Mouse (Mus musculus) CD4-positive naive resting alpha-beta T cell, adult 76 days (primary cell): ENCODE measurements around the gene Neil1. TPM values are rescaled to one million over a fixed set of nuclear protein-coding genes. Genes with fewer than 3 reads are reported as not detected.

Experiments used
- total RNA-seq: library from RNA; stranded (reverse); gene quantifications from one replicate; pipeline ENCODE4 v1.2.4, GENCODE M21; 2023

Neil1 gene
- total RNA-seq, result 53.8 TPM

DNA sequence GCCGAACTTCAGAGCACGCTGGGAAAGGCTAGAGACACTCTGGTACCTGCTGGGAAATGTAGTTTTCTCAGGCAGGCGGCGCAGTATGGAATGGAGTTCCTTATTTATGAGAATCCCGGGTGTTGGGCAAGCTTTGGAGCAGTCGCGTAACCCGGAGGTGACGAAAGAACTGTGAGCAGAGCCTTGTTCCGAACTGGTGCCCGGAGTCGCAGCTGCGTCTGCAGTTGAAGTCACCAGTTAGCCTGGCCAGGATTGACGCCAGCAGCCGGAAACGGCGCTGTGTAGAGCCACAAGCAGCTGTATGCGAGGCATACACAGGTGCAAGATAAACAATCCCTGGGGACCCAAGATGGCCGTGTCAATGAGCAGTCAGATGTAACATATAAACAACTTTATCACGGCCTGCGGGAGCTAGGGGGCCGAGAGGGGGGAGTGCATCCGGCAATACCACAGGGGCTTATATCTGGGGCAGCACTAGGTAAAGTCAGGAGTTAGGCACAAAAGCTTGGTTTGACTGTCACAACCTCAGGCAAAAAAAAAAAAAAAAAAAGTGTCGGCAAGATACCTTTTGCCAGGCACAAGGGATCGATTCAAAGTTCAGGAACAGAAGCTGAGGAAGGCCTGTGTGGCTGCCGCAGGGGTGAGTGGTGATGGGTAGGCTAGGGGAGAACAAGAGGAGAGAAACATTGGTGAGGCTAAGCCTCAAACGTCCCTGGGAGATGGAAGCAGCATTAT is at the start of gene Neil1:
TSS of gene Neil1 (minus strand) at position 162 of the 735 bp plus-strand sequence.

DNA sequence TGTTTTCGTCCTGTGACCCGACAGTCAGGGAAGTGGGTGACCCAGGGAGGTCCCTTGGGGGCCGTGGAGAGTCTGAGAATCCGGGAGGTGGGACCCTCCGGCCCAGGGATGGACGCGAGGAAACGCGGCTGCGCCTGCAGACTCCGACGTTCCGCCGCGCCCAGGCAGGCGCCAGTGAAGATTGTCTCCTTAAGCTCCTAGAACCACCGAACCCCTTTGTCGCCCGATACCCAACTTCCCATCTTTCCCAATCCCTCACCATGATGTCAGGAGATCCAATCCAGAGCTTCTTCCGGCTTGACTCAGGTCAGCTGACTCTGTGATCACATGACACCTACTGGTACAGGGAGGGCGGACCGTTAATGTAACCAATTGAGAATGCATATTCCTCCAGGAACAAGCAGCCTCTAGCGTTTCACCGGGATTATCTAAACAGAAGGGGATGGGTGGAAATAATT is 9.9 kb upstream of the Neil1 start, which contains the start of gene Commd4:
TSS of gene Commd4 (minus strand) at position 319 of the 458 bp plus-strand sequence.

DNA sequence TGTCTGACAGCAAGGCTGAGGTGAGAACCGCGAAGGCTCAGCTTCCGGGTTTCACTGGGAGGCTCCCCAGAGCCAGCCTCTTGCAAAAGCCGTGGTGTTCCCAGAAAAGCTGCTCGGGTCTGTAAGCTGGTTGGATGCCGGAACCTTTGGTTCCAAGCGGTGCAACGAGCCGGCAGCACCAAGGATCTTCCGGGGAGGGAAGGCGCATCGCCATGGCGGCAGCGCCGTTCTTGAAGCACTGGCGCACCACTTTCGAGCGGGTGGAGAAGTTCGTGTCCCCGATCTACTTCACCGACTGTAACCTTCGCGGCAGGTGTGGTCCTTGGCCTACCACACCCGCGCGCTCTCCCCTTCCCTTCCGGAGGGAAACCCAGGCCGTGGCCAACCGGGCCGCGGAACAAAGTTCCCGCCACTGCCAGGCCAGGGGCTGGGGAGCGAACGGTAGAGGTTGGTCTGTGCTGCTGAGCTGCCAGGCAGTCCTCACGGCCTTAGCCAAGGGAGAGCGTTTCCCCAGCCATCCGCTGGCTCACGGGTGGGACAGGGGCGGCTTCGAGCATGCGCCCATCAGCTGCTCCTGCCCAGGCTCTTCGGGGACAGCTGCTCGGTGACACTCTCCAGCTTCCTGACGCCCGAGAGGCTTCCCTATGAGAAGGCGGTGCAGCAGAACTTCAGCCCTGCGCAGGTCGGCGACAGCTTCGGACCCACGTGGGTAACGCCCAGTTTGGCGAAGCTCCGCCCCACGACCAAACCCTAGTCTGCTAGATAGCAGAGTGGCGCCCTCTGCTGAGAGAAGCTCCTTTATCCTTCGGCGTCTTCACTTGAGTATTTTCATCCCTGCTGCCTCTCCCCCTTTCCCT is 17.3 kb downstream of the Neil1 start, which contains the start of gene Man2c1:
TSS of gene Man2c1 (plus strand) at position 114 of the 857 bp plus-strand sequence.

Other genes starting within 250 kb of the Neil1 start
- gene Snx33, start 219.9 kb downstream of the Neil1 start, total RNA-seq, result 13.7 TPM
- 87.0 TPM for gene Imp3, start 210.8 kb downstream of the Neil1 start, total RNA-seq
- 5.9 TPM for gene Snupn, start 197.4 kb downstream of the Neil1 start, total RNA-seq
- 14.2 TPM for gene Ptpn9, start 153.4 kb downstream of the Neil1 start, total RNA-seq
- 96.6 TPM for gene Sin3a, start 76.3 kb downstream of the Neil1 start, total RNA-seq
- gene Man2c1, start 17.6 kb downstream of the Neil1 start, total RNA-seq, result 189 TPM
- gene Commd4, start 10.0 kb upstream of the Neil1 start, total RNA-seq, result 87.9 TPM
- not detected for gene Trcg1, start 88.3 kb upstream of the Neil1 start, total RNA-seq
- 123 TPM for gene 1700017B05Rik, start 114.3 kb upstream of the Neil1 start, total RNA-seq